Mouse (Mus musculus) neural tube, embryonic 10.5 days (tissue): ENCODE results near the gene Cnpy4.
"Not testable (repeated sequence)": the region's sequence is repeated elsewhere in the genome, so short reads cannot be mapped to it uniquely, and the experiment has no call there.

Source experiments
- DNase-seq: peaks from one replicate; pipeline ENCODE4 v3.0.0-alpha.2; 2017; ENCODE audit warnings: low spot score; ENCODE audit errors: extremely low spot score

The Cnpy4 gene

DNA sequence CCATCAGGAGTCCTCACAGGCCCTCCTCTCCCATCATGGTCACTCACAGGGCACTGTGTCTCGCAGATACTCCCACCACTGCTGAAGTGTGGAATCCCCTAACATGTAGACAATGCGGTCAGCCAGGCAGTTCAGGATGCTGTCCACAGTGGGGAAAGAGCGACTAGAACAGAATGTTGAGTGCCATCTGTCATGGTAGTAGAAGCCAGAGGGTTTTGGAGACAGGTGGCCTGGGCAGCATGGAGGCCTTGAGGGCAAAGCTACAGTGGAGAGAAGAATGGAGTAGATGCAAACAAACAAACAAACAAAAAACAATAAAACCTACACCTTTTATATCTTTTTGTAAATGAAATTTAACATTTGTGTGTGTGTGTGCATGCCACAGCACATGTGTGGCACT is 14.8 kb downstream of the Cnpy4 start:
- DNase-seq = no peak

DNA sequence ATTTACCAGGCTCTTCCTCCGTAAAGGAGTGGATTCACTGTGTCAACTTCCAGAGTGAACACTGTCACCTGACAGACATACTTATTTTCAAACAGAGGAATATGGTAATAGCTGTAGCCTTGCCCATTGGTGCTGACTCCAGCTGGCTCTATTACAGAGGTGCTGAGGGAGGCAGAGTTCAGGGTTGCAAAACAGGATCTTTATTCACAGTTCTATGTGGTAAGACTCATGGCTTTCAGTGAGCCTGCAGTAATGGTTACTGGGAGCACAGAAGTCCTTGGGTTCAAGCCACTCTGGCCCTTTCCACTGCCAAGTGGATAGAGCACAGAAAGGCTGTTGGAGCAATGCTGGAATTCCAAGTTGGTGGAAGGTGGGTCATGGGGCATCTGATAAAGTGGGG is 20.0 kb downstream of the Cnpy4 start:
- DNase-seq = no peak

DNA sequence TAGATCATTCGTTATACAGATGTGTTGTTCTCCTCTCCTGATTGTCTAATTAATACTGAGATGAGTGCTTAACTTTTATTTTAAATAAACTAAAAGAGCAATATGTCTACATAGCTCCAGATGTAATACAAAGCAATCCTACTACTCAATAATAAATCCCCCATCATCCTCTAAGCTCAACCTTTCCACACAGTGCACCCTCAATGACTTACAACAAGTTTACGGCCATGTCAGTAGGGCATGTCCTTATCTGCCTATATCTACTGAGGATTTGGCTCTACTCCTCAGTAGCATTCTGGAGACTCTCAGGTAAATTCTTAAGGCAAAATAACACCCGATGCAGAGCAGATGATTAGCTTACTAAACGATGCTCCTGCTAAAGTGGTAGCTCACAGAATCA is 20.6 kb downstream of the Cnpy4 start:
- no peak for DNase-seq

DNA sequence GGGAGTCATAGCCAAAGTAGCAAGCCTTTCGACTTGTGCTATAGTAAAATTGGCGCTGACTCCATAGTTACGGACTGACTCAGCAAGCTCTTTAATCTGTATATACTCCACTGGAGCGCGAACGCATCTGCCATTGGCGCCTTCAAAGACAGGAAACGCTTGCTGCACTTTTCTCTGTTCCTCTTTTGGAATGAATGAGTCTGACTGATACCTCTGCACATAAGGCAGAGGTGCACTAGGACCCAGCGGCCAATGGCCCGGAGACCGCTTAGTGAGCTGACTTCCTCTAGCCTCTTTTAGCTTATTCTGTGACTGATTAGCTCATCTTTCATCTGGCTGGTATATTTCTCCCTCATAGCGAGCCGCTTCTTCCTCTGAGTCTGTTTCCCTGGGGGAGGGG is 29.3 kb downstream of the Cnpy4 start:
- not testable (repeated sequence) for DNase-seq

DNA sequence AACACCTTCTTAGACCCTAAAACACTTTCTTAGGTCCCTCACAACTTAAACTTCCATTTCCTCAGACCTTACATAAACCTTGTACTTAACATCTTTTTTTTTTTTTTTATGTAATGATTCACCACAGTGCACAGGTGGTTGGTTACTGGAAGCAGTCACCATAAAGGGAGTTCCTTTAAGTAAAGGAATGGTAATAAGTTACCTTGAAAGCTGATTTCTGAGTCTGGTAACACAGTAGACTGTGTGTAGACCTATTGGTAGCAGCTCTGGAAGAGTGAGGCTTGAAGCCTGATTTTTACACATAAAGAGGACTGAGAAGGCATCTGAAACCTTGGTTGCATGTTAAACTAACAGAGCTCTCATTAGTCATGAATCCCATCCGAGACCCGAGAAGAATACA is 32.6 kb downstream of the Cnpy4 start:
- no peak for DNase-seq

DNA sequence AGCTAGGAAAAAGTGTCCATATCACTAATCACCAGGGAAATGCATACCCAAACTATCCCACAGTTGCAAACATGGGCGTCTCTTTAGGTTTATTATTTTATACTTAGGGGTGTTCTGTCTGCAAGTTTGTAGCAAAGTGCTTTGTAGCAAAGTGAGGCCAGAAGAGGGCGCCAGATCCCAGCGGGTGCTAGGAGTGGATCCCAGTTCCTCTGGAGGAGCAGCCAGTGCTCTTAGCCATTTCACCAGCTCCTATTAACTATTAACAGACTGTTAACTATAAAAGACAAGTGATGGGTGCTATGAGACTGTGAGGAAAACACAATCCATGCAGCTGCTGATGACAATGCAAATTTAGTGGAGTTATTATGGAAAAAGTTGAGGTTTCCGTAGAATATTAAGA is 34.8 kb downstream of the Cnpy4 start:
- peak; percentile 68 for DNase-seq

DNA sequence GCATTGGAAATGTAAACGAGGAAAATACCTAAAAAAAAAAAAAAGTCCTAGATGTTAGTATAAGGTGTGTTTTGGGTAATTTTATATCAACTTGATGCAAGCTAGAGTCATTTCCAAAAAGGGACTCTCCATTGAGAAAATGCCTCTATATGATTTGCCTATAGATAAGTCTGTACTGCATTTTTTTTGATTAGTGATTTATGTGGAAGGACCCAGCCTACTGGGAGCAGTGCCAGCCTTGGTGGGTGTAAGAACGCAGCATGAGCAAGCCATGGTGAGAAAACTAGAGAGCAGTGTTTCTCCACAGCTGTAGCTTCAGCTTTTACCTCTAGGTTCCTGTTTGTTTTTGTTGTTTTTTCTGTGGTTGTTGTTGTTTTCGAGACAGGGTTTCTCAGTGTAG is 36.0 kb downstream of the Cnpy4 start:
- DNase-seq = no peak

DNA sequence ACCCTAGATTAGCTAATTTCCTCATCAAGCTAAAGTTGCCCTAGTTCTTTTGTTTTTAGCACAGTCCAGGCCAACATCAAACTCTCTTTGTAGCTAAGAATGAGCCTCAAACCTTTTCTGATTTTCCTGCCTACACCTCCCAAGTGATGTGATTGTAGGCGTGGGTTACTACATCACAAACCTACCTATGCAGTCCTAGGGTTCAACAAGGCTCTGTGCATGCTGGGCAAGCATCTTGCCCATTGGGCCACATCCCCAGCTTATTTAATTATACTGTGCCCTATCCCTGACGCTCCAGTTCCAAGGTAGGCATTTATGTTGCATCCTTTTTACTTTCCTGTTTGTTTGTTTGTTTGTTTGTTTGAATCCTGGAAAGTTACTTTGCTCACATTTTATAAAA is 38.4 kb downstream of the Cnpy4 start, which contains the start of gene Nxpe5:
Nxpe5 (plus strand) TSS at position 199 of the 400 bp plus-strand sequence.
- DNase-seq = no peak

DNA sequence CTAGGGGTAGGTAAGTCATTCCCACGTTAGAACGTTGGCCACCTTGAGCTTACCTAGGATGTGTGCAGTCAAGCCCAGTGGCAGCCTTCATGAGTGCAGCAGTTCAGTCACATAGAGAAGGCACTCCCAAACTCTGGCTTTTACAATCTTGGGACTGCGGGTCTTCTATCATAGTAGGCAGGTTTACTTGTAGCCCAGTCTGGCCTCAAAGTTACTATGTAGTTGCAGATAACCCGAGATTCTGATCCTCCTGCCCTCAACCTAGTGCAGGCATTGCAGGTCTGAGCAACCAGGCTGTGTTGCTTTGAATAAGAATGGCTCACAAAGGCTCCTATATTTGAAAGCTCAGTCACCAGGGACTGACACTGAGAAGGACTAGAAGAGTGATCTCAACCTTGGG is 39.2 kb downstream of the Cnpy4 start:
- no peak for DNase-seq

DNA sequence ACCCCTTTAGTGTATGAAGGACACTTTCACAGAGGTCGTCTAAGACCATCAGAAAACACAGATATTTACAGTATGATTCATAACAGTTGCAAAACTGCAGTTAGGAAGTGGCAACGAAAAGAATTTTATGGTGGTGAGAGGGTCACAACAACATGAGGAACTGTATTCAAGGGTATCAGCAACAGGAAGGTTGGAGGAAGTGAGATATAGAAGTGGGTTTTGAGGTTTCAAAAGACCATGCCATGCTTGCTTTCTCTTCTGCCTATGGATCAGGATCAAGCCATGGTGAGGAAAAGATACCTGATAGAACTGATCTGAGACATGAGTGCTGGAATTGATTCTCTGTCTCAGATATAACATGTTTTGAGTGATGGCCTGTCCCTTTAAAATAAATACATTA is 40.1 kb downstream of the Cnpy4 start:
- DNase-seq = no peak

DNA sequence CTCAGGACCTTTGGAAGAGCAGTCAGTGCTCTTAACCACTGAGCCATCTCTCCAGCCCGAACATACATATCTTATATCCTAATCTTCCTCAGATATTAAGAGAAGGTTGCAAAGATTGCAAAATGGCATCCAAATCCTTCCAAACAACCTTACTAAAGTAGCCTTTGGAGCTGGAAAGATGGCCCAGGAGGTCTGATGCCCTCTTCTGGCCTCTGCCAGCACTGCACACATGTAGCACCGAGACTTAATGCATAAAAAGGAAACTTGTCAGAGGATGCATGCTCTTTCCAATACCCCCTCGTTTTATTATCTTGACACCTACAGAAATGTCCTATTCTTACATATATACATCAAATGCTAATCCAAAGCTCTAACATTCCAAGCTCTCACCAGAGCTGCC is 40.7 kb downstream of the Cnpy4 start:
- DNase-seq = no peak

DNA sequence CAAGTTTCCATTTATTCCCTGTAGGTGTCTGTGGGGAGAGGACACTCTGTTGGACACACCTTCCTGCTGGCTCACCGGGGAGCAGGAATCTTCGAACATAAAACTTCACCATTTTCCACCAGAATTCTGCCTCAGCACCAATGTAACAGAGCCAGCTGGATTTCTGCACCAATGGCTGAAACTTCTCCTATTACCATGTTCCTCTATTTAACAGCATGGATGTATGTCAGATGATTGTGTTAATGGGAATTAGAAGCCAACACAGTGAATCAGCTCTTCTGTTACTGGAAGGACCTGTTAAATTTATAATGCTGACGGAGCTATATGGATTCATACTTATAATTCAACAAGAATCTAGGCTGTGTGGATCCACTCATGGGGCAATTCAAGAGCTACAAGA is 42.2 kb downstream of the Cnpy4 start:
- no peak for DNase-seq

DNA sequence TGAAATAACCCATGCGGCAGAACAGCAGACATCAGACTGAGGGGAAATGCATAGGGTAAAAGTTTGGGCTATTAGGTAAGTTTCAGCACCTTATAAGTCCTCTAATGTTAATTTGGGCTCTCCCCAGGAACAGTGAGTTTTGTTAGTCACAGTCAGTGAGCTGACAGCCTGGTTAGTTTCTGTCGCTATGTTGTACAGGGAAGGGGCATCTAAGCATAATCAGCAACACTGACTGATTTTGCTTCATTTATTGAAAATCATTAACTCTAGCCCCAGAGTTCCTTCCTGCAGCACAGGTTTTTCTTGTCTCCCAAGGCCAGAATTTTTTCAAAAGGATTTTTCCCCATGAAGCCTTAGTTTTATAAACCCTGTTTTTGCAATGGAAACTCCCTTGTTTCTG is 46.5 kb downstream of the Cnpy4 start:
- DNase-seq = no peak

DNA sequence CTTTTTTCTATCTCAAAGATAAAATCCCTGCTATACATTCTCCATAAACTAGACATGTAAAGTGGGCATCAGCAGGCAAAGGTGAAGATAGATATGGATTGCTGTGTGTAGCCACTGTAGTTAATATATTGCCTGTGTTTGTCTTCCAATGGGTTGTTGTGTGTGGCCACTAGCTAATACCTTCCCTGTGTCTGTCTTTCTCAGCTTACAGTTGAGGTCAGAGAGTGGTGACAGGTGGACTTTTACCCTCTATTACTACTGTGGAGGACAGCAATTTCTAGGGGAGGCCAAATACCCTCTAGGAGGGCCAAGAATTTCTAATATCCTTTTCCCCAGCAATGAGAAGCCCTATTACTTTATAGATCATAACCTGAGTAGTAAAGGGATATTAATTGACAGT is 46.9 kb downstream of the Cnpy4 start:
- DNase-seq = no peak

DNA sequence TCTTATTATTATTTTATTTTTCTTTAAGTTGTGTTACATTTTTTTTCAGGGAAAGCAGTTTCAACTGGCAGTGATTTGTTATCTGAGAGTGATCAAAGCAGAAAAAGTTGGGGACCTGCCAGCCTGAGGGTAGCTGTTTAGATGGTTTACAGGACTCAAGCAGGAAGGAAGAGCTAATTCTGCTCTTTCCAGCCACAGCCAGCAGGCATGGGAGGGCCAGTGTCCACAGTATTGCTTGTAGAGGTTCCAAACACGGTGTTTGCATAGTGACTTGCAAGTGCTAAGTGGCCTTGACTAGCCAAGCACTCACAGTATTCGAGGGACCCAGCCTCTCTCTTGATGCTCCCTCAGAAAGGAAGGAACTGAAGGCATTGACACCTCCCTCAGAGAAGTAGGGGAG is 54.2 kb downstream of the Cnpy4 start:
- DNase-seq = no peak
